Mouse (Mus musculus): ENCODE measurements around the gene Spata7. TPM values are rescaled to one million over a fixed set of nuclear protein-coding genes. Genes with fewer than 3 reads are reported as not detected.

Spata7 gene
- 22.9 and 23.3 TPM in 2 replicates for polyA plus RNA-seq (2016; fragmentation: Nextera tagmentation; extraction: Ambion mirVana)

DNA sequence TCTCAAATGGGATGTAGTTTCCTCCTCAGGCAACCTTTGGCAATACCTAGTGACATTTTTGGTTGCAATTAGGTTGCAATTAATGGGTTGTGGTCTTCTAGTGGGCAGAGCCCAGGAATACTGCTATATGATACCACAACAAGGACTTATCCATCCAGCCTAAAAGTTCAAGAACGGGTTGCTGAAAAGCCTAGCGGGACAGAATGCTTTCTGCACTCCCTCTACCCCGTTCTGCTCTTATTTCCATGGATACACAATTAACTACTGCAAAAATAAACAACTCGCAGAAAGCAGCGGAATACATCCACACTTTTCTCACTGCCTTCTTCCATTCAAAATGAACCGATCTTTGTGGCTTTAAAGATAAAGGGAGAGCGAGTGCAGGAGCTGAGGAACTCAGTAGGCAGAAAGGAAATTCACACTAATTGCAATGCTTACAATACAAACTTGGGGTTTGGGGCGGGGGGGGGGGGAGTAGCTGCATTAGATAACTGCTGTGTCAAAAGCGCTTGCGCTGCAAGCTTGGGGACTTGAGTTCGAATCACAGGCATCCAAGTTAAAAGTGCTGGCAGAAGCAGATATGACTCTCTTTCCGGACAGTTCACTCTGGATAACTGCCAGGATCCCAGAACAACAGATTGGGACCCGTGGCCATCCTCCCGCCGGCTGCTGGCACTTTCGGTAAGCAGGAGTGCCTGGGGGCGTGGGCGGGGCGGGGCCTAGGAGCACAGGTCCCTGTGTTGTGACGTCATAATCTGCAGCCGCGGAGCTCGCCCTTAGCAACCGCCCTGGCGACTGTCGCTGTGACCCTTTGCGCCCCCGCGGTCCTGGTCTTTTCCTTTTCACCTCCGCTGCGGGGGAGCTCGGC is at the start of gene Spata7:
Gene Spata7, plus strand, starts transcription at position 766 of the 868 bp plus-strand sequence.
- H3K4me1 ChIP-seq, result peaks cover 4% of the 10 kb centered on the region; the same call in 1 of the 2 replicates
- peak within 1 kb of the TSS; percentile 82 for H3K4me3 ChIP-seq
- no peaks in the 10 kb centered on the region for H3K27me3 ChIP-seq
- no peaks in the 10 kb centered on the region for H3K36me3 ChIP-seq
- 3% methylated on average over 32 of the region's 32 CpGs for WGBS
- H3K9me3 ChIP-seq, result no peaks in the 10 kb centered on the region
- peak; percentile 94 for ATAC-seq (ENCODE audit: insufficient number of reproducible peaks, insufficient read depth, low FRiP score, low TSS enrichment)
- peak within 1 kb of the TSS; percentile 62 for H3K4me2 ChIP-seq (replicated peaks)
- no peak within 1 kb of the TSS for H3K27ac ChIP-seq
- H3K9ac ChIP-seq, result peak within 1 kb of the TSS; percentile 72

DNA sequence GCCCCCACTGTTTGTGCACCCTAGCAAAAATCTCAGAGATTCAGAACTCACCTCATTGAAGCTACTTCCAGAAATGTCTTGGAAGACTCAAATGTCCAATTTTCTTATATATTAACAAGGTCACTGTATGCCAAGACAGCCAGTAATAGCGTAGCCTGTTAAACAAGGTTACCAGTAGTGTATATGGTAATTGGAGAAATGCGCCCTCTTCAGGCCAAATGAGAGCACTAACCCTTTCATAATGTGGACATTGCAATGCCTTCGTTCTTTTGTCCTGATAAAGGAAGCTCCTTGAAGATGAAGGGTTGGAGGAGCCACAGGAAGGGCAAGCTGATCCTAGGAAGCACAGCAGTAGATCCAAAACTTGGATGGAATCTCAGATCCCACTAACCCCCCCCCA is 42.7 kb upstream of the Spata7 start:
- no peak for ATAC-seq (ENCODE audit: insufficient number of reproducible peaks, insufficient read depth, low FRiP score, low TSS enrichment)

DNA sequence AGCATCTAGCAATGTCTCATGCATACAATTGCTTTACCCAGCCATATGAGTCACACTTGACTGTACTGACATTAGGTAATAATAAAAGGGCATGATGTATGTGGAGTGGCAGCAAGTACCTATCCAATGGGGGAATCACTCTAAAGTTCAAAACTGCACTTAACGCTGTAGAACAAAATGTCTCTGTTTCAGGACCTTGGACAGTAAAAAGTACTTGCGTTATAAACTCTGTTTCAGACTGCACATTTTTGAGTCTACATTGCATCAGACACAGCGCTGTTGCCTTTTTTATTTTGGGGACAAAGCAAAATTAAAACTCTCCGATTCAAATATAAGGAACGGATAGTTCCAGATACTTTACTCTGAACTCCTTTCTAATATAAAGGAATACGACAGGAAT is 39.4 kb upstream of the Spata7 start:
- no peak overlapping the region for H3K9ac ChIP-seq
- WGBS, result 60% methylated on average over 6 of the region's 6 CpGs
- ATAC-seq (ENCODE audit: insufficient number of reproducible peaks, insufficient read depth, low FRiP score, low TSS enrichment), result no peak
- no peaks in the 10 kb centered on the region for H3K27me3 ChIP-seq
- H3K9me3 ChIP-seq, result no peaks in the 10 kb centered on the region; the same call in 1 of the 2 replicates
- H3K4me2 ChIP-seq (replicated peaks), result no peak overlapping the region
- no peaks in the 10 kb centered on the region for H3K4me1 ChIP-seq
- H3K36me3 ChIP-seq, result no peaks in the 10 kb centered on the region
- no peak overlapping the region for H3K27ac ChIP-seq
- H3K4me3 ChIP-seq, result no peak overlapping the region

More for the DNA sequence above, 42.7 kb upstream of the Spata7 start:
- Histone ChIP-seq H3K4me2 (replicated peaks) (no peak overlapping the region), H3K27ac (no peak overlapping the region), H3K4me3 (no peak overlapping the region), H3K36me3 (no peaks in the 10 kb centered on the region), H3K9me3 (no peaks in the 10 kb centered on the region), H3K27me3 (no peaks in the 10 kb centered on the region), H3K9ac (no peak overlapping the region), H3K4me1 (no peaks in the 10 kb centered on the region)
- 37% methylated on average over 3 of the region's 3 CpGs for WGBS

DNA sequence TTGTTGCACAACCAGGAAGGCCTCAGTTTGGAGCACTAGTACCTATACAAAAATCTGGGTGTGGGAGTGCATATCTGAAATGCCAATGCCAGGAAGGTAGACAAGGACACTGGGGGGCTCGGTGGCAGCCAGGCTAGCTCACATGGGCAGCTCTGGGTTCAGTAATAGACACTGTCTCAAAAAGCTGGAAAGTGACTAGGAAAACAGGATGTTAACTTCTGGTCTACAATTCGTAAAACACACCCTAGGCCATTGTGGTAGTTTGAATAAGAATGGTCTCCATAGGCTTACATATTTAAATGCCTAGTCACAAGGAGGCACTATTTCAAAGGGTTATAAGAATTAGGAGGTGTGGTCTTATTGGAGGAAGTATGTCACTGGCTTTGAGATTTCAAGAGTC is 36.9 kb upstream of the Spata7 start:
- Histone ChIP-seq H3K27ac (no peak overlapping the region), H3K36me3 (no peaks in the 10 kb centered on the region), H3K4me3 (no peak overlapping the region), H3K4me1 (no peaks in the 10 kb centered on the region), H3K9ac (no peak overlapping the region), H3K4me2 (replicated peaks) (no peak overlapping the region), H3K9me3 (no peaks in the 10 kb centered on the region; the same call in 1 of the 2 replicates), H3K27me3 (no peaks in the 10 kb centered on the region)
- 79% methylated on average over 2 of the region's 2 CpGs for WGBS
- no peak for ATAC-seq (ENCODE audit: insufficient number of reproducible peaks, insufficient read depth, low FRiP score, low TSS enrichment)

DNA sequence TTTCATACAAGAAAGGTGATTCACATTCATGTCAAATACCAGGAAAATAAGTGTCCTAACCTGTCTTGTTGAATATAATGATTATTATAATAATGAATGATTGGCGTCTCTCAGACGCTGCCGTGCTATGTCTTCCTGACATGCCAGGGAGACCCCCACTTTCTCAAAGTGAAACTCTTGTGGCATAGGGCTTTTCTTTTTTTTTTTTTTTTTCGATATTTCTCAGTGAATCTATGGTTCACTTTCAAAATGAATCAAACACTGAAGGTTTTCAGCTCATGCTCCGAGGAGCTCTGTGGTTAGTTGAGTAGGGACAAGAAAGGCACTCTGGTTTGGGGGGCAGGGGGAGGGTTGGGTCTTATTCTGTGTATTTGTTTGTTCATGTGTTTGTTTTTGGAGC is 27.1 kb upstream of the Spata7 start:
- Histone ChIP-seq H3K27me3 (no peaks in the 10 kb centered on the region), H3K4me3 (no peak overlapping the region), H3K9ac (no peak overlapping the region), H3K4me1 (no peaks in the 10 kb centered on the region), H3K9me3 (no peaks in the 10 kb centered on the region), H3K4me2 (replicated peaks) (no peak overlapping the region), H3K27ac (no peak overlapping the region), H3K36me3 (no peaks in the 10 kb centered on the region)
- 90% methylated on average over 5 of the region's 5 CpGs for WGBS
- ATAC-seq (ENCODE audit: insufficient number of reproducible peaks, insufficient read depth, low FRiP score, low TSS enrichment), result no peak

DNA sequence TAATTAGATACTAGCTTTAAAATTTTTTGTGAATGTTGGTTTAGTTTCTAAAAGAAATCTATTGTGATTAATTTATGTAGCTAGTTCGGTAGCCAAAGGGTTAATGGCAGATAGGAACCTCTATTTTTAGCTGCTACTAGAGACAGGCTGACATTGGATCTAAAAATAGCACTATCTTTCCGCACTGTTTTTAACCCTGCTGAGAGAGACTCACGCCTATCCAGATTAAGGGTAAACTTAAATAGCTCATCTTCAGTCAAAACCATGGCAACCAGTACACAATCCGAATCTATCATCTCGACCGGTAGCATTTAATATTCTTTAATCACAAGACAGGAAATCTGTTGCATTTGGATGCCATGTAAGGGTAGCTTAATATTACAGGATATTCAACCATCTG is 25.8 kb upstream of the Spata7 start:
- 23% methylated on average over 6 of the region's 6 CpGs for WGBS
- Histone ChIP-seq H3K4me2 (replicated peaks) (no peak overlapping the region), H3K4me1 (no peaks in the 10 kb centered on the region), H3K4me3 (no peak overlapping the region), H3K36me3 (no peaks in the 10 kb centered on the region), H3K9me3 (no peaks in the 10 kb centered on the region), H3K9ac (no peak overlapping the region), H3K27me3 (no peaks in the 10 kb centered on the region), H3K27ac (no peak overlapping the region)
- ATAC-seq (ENCODE audit: insufficient number of reproducible peaks, insufficient read depth, low FRiP score, low TSS enrichment), result no peak

DNA sequence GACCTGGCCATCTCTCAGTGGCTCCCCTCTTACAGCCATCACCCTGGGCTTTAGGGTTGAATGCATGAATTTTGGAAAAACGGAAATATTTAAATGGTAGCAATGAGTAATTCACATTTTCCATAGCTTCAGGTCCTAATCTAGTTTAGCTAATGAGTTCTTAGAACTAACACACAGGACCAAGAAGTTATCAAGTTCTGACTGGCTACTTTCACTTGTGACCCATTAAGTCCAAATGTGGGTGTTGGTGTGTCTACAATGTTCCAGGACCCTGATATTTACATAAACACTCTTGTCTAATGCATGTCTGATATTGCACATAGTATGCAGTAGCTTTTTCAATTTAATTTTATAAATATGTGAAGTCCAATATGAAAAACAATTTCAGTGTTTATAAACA is 22.7 kb upstream of the Spata7 start:
- H3K9me3 ChIP-seq, result no peaks in the 10 kb centered on the region
- H3K4me2 ChIP-seq (replicated peaks), result no peak overlapping the region
- no peak overlapping the region for H3K4me3 ChIP-seq
- no peak for ATAC-seq (ENCODE audit: insufficient number of reproducible peaks, insufficient read depth, low FRiP score, low TSS enrichment)
- H3K9ac ChIP-seq, result no peak overlapping the region
- no peaks in the 10 kb centered on the region for H3K4me1 ChIP-seq
- no peak overlapping the region for H3K27ac ChIP-seq
- H3K27me3 ChIP-seq, result no peaks in the 10 kb centered on the region
- 89% methylated on average over 1 of the region's 1 CpGs for WGBS
- no peaks in the 10 kb centered on the region for H3K36me3 ChIP-seq

DNA sequence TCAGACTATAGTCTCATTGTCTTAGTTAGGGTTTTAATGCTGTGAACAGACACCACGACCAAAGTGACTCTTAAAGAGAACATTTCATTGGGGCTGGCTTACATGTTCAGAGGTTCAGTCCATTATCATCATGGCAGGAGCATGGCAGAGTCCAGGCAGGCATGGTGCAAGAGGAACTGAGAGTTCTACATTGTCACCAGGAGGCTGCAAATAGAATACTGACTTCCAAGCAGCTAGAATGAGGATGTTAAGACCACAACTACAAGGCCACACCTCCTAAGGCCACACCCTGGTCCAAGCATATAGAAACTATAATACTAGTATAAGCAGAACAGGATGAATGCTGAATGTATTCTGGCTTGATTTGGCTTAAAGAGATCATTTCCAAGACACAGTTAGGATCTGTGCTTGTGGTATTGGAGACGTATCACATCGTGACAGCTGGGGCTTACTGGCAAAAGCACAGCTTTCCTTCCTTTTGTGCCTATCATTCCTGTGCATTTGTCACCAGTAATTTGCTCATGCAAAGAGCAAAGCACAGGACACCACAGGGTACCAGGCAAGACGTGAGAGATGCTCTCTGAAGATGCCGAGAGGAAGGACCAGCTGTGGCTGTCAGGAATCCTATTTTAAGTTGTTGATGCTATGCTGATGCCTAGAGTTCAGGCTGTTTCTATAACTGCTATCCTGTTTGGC is 21.2 kb upstream of the Spata7 start:
- H3K9ac ChIP-seq, result no peak overlapping the region
- no peak for ATAC-seq (ENCODE audit: insufficient number of reproducible peaks, insufficient read depth, low FRiP score, low TSS enrichment)
- no peak overlapping the region for H3K4me2 ChIP-seq (replicated peaks)
- no peaks in the 10 kb centered on the region for H3K27me3 ChIP-seq
- H3K4me3 ChIP-seq, result no peak overlapping the region
- no peaks in the 10 kb centered on the region for H3K4me1 ChIP-seq
- H3K36me3 ChIP-seq, result no peaks in the 10 kb centered on the region
- H3K9me3 ChIP-seq, result no peaks in the 10 kb centered on the region
- H3K27ac ChIP-seq, result no peak overlapping the region
- 73% methylated on average over 5 of the region's 5 CpGs for WGBS

DNA sequence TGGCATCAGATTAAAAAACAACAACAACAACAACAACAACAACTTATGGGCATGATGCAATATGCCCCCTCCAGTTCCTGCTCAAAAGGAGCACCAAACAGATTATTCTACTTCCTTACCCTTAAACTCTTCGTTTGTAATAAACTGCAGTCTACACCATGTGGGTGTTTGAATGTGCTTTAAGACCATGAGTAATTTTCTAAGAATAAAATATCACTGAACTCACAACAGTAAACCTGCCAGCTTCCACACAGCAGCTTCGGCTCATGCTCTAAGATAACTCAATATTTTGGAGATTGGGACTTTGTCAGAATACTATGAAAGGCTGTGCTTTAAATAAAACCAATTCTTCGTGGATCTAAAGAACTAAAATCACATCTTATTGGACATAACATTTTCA is 17.6 kb upstream of the Spata7 start:
- H3K4me2 ChIP-seq (replicated peaks), result no peak overlapping the region
- H3K27ac ChIP-seq, result no peak overlapping the region
- no peak overlapping the region for H3K4me3 ChIP-seq
- H3K9ac ChIP-seq, result no peak overlapping the region
- no peaks in the 10 kb centered on the region for H3K9me3 ChIP-seq
- WGBS, result 85% methylated on average over 3 of the region's 3 CpGs
- H3K4me1 ChIP-seq, result no peaks in the 10 kb centered on the region
- H3K36me3 ChIP-seq, result no peaks in the 10 kb centered on the region
- ATAC-seq (ENCODE audit: insufficient number of reproducible peaks, insufficient read depth, low FRiP score, low TSS enrichment), result no peak
- no peaks in the 10 kb centered on the region for H3K27me3 ChIP-seq

DNA sequence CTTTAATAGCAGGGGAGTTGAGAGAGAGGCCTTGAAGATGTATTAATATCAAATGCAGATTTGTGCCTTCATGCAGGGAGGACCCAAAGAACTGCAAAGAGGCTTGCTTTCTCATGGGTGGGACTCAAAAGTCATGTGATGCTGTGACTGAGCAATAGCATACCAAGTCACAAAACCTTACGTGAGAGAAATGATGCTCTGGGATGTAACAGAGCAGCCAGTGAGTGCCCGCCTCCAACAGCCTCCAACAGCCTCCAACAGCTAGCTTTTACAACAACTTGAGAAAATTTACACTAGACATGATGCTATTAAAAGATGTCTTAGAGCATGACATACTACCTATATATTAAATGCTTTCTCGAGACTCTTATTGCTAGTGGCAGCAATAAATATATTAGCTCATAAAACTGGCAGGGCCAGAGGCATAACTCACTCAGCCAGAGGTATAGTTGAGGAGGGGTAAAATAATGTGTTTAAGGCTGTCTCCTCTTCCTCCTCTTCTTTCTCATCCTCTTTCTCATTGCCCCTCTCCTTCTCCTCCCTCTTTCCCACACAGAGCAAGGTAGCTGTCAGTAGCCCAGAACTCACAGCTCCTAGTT is 12.9 kb upstream of the Spata7 start:
- Histone ChIP-seq H3K4me2 (replicated peaks) (no peak overlapping the region), H3K27me3 (no peaks in the 10 kb centered on the region), H3K27ac (no peak overlapping the region), H3K36me3 (no peaks in the 10 kb centered on the region), H3K4me1 (no peaks in the 10 kb centered on the region), H3K9me3 (no peaks in the 10 kb centered on the region), H3K4me3 (no peak overlapping the region), H3K9ac (no peak overlapping the region)
- WGBS, result 66% methylated on average over 3 of the region's 3 CpGs
- no peak for ATAC-seq (ENCODE audit: insufficient number of reproducible peaks, insufficient read depth, low FRiP score, low TSS enrichment)

DNA sequence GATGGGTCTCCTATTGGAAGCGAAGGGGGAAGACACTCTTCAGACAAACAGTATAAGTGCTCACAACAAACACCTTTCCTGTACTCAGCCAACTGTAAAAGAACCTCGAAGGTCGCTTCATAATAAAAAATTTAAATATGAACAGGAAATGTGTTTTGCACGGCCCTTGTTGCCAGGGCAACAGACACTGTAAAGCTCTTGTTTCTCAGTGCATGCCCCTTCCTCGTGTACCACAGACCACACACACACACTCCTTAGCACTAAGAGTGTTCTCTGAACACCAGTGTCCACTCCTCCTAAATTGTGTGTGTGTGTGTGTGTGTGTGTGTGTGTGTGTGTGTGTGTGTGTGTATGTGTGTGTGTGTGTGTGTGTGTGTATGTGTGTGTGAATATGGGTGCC is 12.2 kb upstream of the Spata7 start:
- ATAC-seq (ENCODE audit: insufficient number of reproducible peaks, insufficient read depth, low FRiP score, low TSS enrichment), result no peak
- Histone ChIP-seq H3K27ac (no peak overlapping the region), H3K9ac (no peak overlapping the region), H3K27me3 (no peaks in the 10 kb centered on the region), H3K9me3 (no peaks in the 10 kb centered on the region), H3K4me3 (no peak overlapping the region), H3K4me2 (replicated peaks) (no peak overlapping the region), H3K36me3 (no peaks in the 10 kb centered on the region), H3K4me1 (no peaks in the 10 kb centered on the region)
- WGBS, result 55% methylated on average over 5 of the region's 5 CpGs

DNA sequence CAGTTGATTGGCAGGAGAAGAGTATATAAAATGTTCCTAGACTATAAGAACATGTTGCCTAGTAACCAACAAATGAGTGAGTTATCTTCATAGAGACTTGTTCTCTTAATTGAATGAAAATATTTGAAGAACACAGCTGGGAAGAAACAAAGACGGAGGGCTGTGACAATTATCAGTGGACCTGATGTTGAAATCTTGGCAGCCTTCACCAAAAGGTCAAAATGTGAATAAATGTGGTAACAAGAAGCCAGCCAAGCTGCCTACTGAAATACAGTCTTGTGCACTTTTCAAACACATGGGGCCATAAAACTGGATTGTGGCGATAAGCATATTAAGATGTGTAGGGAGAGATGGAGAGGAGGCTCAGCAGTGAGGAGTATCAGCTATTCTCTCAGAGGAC is 8.5 kb upstream of the Spata7 start:
- Histone ChIP-seq H3K4me1 (no peaks in the 10 kb centered on the region), H3K9ac (no peak overlapping the region), H3K4me3 (no peak overlapping the region), H3K27ac (no peak overlapping the region), H3K4me2 (replicated peaks) (no peak overlapping the region), H3K27me3 (no peaks in the 10 kb centered on the region), H3K9me3 (no peaks in the 10 kb centered on the region), H3K36me3 (no peaks in the 10 kb centered on the region)
- ATAC-seq (ENCODE audit: insufficient number of reproducible peaks, insufficient read depth, low FRiP score, low TSS enrichment), result no peak
- 71% methylated on average over 2 of the region's 2 CpGs for WGBS
